Mouse (Mus musculus): Measurements from ENCODE around the gene Gtdc1. TPM values are rescaled to one million over a fixed set of nuclear protein-coding genes. Genes with fewer than 3 reads are reported as not detected.

The Gtdc1 gene
- total RNA-seq, 2 experiments from 2014 or later, result 20.9 to 23.3 TPM

DNA sequence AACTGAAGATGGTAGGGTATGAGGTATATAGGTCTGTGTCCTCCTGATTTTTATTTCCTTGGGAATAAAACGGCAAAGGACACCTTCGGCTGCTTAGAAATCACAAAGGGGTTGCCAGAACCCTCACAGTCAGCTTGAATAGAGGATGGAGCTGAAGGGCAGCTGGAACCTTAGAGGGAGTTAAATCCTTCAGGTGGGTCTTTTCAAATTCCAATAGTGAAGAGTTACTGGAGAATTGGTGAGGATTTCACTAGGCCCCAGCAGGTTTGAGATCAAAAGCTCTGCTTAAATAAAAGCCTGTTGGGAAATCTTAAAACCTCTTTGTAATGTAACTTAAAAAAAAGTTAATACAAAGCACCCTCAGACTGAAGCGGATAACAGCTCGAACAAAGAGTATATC, 389.3 kb downstream of the Gtdc1 start:
- ATAC-seq (ENCODE audit: poor library complexity, severe bottlenecking), result no peak

- ATAC-seq (ENCODE audit: poor library complexity, severe bottlenecking), result no peak
Measured at GRCm38 (mm10) chr2:44535760-44536159, 391.7 kb downstream of the Gtdc1 start.

DNA sequence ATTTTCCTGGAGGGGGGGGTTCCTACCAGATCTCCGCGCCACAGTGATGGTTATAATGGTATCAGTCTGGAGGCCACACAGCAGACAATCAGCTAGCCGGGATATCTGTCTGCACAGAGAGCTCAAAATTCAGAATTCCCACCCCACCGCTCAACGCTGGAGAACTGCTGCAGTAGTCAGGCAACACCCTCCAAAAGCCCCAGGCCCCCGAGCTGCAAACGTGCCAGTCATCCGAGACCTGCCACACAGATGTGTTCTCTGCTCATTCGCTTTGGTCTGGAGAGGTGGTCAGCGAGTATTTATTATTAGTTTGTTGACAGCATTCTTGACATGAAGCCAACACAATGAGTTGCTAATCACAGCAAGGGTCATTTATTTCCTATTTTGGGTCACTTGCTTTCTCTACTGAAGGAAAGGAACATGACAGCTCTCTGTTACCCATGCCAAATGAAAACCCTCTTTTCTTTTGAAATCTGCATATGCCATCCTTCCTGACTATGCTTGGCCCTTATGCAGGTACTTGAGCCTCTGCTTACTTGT, 392.3 kb downstream of the Gtdc1 start:
- ATAC-seq (ENCODE audit: poor library complexity, severe bottlenecking), result no peak

DNA sequence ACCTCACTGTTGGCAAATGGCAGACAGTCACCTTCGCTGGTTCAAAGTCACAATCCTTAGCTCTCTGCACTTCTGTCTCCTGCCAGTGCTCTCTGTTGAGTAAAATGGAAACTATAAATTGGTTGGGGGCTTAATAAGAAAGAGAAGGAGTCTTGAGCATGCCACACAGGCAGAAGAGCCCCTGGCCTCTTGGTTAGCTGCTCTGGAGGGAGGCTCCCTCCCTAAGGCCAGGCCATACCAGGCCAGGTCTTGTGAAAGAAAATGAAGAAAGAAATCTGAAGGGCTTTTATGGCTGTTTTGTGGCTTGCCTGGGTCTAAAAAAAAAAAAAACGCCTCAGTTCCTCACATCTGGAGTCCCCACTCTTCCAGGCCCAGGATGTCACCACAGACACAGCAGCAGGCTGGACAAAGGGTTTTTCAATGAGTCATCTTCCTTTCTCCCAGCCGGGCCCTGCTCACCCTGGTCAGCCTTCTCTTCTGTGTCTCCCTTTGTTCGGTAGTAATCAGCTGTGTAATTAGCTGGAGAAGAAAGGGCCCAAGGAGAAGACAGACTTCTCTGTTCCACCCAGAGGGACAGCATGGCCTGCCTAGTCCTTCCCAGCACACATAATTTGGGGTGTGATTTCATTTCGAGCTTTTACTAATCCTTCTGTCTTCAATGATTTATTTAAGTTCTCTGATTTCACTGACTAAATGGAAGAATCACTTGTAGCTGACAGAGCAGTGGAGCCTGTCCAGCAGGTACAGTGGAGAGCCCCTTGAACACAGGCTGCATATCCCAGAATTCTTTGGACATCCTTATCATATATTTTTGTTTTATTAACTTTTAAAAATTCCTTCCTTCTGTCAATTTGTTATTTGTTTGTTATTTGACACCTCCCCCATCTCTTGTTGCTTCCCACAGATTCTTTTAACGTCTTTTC, 401.1 kb downstream of the Gtdc1 start:
- ATAC-seq (ENCODE audit: poor library complexity, severe bottlenecking), result no peak

- ATAC-seq (ENCODE audit: poor library complexity, severe bottlenecking), result no peak
Measured at GRCm38 (mm10) chr2:44525187-44525919, 402.1 kb downstream of the Gtdc1 start.

- no peak for ATAC-seq (ENCODE audit: poor library complexity, severe bottlenecking)
Measured at GRCm38 (mm10) chr2:44519236-44519635, 408.2 kb downstream of the Gtdc1 start.

DNA sequence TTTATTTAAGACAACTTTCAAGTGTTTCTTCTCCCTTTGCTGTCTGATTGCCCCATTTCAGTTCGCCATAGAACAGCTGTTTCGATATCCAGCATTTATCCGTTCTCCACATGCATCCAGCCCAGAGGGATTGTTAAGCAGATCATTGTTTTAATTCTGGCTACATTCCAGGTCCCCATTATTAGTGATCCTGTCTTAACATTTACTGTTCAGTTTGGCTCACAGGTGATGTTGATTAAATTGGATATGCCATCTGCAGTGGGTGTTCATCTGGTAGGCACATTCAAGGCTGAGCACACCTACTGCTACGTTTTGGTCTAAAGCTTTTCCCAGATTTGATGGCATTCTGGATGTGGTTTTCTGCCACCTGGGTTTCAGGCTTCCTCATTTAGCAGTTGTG, 409.4 kb downstream of the Gtdc1 start:
- ATAC-seq (ENCODE audit: poor library complexity, severe bottlenecking), result no peak

Other genes with a start within 250 kb of the Gtdc1 start
- 288 and 305 TPM in 2 replicates for gene Zeb2, start 189.7 kb upstream of the Gtdc1 start, total RNA-seq (2015)
- 278 and 291 TPM in 2 replicates for gene Zeb2, start 189.7 kb upstream of the Gtdc1 start, total RNA-seq (2017)

Measured in megakaryocyte, adult 5-6 weeks (primary cell).